Mouse (Mus musculus): ENCODE results near the gene Pramef12. TPM values are rescaled to one million over a fixed set of nuclear protein-coding genes. Genes with fewer than 3 reads are reported as not detected.
"Not testable (repeated sequence)": the region's sequence is repeated elsewhere in the genome, so short reads cannot be mapped to it uniquely, and the experiment has no call there.

The Pramef12 gene
- not detected for total RNA-seq (2021)

DNA sequence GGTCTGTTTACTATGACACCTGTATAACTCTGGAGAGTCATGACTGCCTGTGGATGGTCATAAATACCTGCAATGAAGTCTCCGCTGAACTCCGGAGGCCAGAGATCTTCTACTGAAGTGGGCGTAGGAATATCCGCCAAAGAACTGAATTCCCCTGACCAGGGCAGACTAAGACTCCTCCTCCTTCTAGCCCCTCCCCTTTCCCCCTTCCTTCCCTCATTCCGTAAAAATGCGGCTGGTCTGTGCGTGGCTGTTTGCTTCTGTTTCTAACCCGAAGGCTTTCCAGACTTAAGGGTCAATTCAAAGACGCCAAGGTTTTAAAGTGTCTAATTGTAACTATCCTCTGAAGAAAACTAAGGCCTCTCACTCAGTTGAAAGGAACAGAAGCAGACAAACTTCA is at the start of gene Pramef12:
Gene Pramef12, minus strand, starts transcription at position 175 of the 400 bp plus-strand sequence.
- intact Hi-C loops (cut with DNase I) = no loop called here
- DNase-seq (ENCODE audit: low spot score) = no peak

DNA sequence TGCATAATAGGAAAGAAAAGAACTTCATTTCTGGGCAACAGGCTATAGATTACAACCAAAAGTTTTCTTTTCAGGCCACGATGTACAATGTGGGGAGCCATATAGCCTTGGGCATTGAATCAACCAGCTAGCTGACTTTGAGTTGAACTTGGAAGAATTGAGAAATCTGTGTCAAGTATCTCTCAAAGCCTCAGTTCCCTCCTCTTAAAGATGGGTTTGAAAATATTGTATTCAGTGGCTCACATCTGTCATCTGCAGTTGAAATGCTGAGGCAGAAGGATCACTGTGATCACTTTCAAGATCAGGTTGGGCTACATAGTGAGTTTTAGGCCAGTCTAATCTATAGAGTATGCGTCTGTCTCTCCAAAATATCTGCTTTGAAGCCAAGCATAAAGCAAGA is 45.0 kb upstream of the Pramef12 start, which contains the start of gene Gm9944:
Gene Gm9944, minus strand, starts transcription at position 101 of the 400 bp plus-strand sequence.
- no peak for DNase-seq (ENCODE audit: low spot score)
- intact Hi-C loops (cut with DNase I) = no loop called here

DNA sequence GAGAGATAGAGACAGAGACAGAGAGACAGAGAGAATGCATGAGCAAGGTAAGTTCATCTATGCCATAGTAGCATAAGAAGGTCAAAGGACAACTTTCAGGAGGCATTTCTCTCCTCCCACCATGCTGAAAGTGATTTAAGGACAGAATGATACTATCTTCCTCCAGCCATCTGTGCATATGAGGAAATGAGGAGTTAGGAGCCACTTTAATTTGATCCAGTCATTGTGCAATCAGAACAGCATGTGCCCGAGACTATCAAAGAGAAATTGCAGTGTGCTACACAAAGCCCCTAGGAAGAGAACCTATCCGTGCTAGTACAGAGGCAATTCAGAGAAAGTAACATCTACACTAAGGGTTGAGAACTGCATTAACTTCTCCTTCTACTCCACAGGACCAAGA is 40.3 kb upstream of the Pramef12 start:
- intact Hi-C loops (cut with DNase I) = no loop called here
- DNase-seq (ENCODE audit: low spot score) = no peak

DNA sequence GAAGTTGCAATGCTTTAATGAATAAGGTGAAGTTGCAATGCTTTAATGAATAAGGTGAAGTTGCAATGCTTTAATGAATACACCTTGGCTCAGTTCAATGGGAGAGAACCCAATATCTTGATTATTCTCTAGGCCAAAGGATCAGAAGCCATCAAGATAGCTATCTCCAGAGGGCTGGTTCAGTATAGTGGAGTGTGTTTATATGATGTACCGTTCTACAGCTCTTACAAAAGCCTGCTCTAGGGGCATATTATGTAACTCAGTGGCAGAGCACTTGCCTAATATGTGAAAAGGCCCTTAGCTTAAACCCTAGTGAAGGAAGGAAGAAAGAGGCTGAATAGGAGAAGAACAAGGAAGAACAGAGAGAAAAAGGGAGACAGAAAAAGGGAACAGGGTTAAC is 33.3 kb upstream of the Pramef12 start:
- no peak for DNase-seq (ENCODE audit: low spot score)
- intact Hi-C loops (cut with DNase I) = no loop called here

DNA sequence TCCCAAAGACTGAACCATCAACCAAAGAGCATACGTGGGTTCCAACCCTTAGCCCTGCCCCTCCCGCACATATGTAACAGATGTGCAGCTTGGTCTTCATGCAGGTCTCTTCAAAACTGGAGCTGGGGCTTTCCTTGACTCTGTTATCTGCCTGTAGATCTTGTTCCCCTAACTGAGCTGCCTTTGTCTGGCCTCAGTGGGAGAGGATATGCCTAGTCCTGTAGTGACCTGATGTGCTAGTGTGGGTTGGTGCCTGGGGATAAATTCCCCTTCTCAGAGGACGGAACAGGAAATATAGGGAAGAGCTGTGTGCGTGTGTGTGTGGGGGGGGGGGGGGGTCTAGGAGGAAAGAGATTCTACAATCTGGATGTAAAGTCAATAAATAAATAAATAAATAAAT is 32.8 kb upstream of the Pramef12 start:
- intact Hi-C loops (cut with DNase I) = no loop called here
- DNase-seq (ENCODE audit: low spot score) = no peak

DNA sequence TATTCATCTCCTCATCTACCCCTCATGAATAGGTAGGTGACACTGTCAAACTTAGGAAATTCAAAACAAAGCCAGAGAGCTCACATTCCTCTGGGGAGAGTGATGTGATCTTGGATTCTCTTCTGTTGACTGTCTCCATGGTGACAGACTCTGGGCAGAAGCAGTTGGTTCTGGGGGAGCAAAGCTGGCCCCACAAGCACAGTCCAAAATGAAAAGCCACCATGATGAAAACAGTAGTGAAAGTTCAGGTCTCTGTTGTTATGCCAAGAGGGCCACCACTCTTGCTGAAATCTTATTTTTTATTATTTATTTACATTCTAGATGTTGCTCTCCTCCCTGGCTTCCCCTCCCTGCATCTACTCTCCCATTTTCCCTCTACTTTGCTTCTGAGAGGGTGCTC is 30.4 kb upstream of the Pramef12 start, which contains the start of gene 1700012P22Rik:
Gene 1700012P22Rik, minus strand, starts transcription at position 101 of the 400 bp plus-strand sequence.
- intact Hi-C loops (cut with DNase I) = no loop called here
- DNase-seq (ENCODE audit: low spot score) = no peak

DNA sequence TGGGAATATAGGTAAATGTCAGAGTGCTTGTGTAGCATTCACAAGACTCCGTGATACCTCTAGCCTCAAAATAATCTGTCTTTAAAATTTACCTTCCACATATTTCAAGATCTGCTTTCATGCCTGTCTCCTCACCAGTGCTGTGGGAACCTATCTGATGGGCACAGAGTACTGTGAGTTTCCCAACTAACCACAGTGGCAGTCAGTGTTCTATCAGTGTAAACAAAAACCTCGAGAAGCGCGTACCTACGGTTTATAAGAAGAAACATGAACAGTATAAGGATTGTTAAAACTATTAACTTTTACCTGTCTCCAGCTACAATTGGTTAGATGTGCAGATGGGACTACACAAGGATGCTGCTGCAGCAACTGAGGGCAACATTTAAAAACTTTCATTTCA is 25.0 kb upstream of the Pramef12 start:
- intact Hi-C loops (cut with DNase I) = no loop called here
- DNase-seq (ENCODE audit: low spot score) = no peak

DNA sequence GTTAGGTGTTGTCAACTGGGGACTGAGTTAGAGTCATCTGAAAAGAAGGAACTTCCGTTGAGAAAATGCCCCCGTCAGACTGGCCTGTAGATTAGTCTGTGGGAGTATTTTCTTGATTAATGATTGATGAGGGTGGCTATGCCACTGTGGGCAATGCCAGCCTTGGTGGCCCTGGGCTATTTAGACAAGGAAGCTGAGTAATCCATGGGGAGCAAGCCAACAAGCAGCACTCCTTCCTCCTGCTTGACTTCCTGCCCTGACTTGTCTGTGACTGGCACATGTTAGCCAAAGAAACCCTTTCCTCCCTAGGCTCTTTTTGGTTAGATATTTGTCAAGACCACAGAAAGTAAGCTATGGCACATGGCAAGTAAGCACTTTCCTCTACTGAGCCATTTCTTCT is 22.5 kb upstream of the Pramef12 start:
- no peak for DNase-seq (ENCODE audit: low spot score)
- intact Hi-C loops (cut with DNase I) = no loop called here

DNA sequence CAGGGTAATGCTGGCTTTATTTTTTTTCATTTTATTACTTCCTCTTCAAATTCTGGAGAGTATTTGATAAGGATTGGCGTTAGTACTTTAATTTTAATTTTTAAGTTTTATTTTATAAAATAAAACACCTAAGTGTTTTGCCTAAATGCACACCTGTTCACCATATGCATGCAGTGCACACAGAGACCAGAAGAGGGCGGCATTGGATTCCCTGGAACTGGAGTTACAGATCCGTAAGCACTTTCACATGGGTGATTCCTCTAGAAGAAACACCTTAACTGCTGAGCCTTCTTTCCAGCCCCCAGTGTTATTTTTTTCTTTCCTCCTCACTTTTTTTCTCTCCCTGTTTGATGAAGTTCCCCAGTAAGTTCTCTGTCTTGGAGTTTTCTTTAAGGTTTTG is 20.6 kb upstream of the Pramef12 start:
- intact Hi-C loops (cut with DNase I) = no loop called here
- DNase-seq (ENCODE audit: low spot score) = no peak

DNA sequence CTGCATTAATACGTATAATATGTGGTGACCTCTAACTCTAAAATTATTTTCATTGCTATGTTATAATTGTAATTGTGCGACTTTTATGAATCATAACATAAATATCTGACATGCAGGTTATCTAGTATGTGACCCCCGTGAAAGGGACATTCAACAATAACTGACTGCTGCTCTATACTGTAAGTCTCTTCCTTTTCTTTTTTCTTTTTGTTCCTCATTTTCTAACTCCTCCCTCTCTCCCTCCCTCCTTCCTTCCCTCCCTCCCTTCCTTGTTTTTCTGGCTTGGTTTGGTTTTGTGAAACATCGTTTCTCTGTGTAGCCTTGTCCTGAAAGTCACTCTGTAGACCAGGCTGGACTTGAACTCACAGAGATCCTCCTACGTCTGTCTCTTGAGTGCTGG is 16.3 kb upstream of the Pramef12 start:
- no peak for DNase-seq (ENCODE audit: low spot score)
- intact Hi-C loops (cut with DNase I) = no loop called here

DNA sequence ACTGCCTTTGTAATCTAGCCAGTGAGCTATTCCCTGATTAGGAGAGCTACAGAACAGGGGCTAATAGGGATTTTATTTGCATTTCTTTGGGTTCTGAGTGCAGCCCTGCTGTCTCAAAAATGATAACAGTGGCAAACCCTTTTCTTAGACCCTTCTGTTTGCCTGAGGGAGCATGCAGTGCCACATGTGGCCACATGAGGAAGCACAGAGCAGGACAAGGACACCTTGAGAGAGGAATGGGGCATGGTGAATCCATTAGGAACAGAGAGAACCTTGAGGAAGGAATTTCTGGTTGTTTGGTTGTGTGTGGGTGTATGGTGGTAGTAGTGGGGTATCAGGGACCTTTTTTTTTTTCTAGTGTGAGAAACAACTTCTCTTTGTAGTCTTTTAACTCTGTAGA is 12.4 kb upstream of the Pramef12 start:
- intact Hi-C loops (cut with DNase I) = no loop called here
- no peak for DNase-seq (ENCODE audit: low spot score)

DNA sequence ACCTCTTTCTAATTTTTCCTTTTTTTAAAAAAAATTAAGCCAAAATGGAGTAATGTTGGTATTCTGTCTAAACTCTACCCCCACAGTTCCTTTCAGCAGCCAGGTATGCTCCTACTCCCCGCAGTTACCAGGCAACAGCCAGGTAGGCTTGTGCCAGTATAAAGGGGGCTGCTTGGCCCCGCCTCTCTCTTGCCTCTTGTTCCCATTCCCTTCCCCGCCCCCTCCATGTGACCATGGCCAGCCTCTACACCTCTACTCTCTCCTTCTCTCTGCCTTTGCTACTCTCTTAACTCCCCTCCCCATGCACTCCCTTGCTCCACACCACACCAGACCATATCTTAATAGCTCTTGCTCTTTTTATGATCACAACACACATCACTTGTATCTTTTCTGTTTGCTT is 2.0 kb downstream of the Pramef12 start:
- no peak for DNase-seq (ENCODE audit: low spot score)
- intact Hi-C loops (cut with DNase I) = no loop called here

DNA sequence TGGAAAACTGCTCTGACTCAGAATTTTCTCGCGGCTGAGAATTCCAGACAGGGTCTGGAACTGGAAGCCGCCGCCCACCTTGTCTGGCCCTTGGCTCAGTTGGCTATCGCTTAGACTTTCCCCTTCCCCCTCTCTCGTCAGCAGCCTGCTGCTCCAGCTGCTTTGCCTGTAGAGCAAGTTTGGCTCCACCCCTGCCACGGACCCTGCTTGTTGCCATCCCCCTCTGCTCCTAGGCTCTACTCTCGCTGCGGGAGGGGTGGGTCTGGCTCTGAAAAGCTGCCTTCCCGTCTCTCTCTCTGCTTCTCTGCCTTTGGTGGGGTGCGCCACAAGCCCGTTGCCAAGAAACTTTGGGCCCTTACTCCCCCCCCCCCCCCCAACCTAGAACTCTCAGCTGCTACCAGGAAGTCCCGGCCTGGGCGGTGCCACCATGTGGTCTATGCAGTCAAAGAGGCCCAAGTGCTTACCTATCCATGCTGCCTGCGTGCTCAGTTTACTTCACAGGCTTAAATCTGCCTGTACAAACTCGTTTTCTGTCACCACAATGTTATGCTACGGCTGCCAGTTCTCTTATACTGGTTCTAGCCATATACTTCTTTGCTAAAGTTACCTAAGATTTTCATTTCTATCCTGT is 3.7 kb downstream of the Pramef12 start:
- DNase-seq (ENCODE audit: low spot score) = peak; percentile 2
- intact Hi-C loops (cut with DNase I) = no loop called here

DNA sequence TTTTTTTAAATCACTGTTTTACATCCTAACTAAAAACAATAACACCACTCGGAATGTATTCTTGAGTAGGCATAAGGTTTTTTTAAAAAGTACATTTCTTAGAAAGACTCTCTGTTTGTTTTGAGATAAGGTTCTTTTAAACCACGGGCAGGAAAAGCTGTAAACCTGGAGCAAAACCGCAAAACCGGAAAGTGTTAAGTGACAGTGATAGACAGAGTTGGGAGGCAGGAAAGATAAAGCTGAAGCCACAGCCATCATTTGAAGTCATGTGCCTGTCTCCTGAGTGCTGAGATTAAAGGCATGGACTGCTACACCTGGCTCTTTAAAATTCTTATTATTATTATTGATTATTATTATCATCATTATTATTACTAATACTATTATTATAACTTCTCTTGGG is 5.6 kb downstream of the Pramef12 start:
- intact Hi-C loops (cut with DNase I) = no loop called here
- DNase-seq (ENCODE audit: low spot score) = no peak

DNA sequence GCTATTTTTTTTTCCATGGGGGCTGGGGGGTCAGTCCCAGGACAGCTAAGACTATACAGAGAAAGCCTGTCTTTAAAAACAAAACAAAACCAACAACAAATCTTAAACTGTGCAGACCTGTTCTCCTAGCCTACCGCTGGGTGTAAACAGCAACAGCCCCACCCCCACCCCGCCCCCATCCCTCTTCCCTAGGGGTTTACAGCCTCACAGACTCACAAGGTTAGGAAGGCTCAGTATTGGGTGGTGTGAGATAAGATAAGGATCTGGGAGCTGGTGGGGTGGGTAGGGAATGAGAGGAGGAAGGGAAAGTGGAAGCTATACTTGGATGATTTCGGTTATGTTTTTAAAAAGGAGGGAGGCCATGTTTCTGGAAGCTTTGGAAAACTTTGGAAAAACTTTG is 11.9 kb downstream of the Pramef12 start:
- intact Hi-C loops (cut with DNase I) = no loop called here

DNA sequence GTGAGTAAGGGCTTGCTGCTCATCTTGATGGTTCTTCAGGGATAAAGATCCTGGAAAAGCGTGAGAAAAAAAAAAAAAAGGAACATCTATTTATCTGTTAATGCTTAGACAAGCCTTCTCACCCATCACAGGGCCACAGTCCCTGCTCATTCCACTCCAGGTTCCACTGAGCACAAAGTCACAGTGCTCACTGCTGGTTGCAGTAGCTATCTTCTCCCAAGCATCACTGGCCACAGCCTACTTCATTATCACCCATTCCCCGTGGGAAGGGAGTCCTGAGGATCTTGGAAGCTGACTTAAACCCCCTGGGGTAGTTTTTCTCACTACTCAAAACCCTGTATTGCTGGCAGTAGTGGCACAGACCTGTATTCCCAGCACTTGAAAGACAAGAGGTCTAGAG is 30.4 kb downstream of the Pramef12 start, which contains the start of gene Pramef20:
Gene Pramef20, minus strand, starts transcription at position 23 of the 400 bp plus-strand sequence.
- intact Hi-C loops (cut with DNase I) = no loop called here
- DNase-seq (ENCODE audit: low spot score) = no peak

More for the DNA sequence above, 11.9 kb downstream of the Pramef12 start:
- no peak for DNase-seq (ENCODE audit: low spot score)

DNA sequence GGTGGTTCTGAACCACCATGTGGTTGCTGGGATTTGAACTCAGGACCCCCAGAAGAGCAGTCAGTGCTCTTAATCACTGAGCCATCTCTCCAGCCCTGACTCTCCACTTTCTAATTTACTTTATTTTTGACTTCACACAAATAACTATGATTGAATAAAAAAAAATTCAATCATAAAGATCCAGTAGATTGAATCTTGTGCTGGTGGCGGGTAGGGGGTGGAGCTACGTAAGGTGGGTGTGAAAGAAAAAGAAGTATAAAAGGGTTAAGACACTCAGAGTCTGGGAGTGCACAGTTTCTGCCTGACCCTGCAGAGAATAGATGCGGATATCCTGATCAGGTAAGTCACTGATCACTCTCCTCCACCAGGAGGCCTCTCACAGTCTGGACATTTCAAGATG is 50.6 kb downstream of the Pramef12 start, which contains the start of gene Gm13119:
Gene Gm13119, plus strand, starts transcription at position 301 of the 400 bp plus-strand sequence.
- DNase-seq (ENCODE audit: low spot score); intact Hi-C loops (cut with DNase I): not testable (repeated sequence)

Other genes with a start within 250 kb of the Pramef12 start
- not detected for gene Oog3, start 245.8 kb downstream of the Pramef12 start, total RNA-seq (2021)
- gene Oog2, start 217.7 kb downstream of the Pramef12 start, total RNA-seq (2021) = not detected
- gene C87977, start 195.1 kb downstream of the Pramef12 start, total RNA-seq (2021) = not detected
- not detected for gene Pramel5, start 128.0 kb downstream of the Pramef12 start, total RNA-seq (2021)
- gene Gm13128, start 78.2 kb downstream of the Pramef12 start, total RNA-seq (2021) = not detected
- not detected for gene Gm13119, start 50.5 kb downstream of the Pramef12 start, total RNA-seq (2021)
- gene Pramef20, start 30.5 kb downstream of the Pramef12 start, total RNA-seq (2021) = not detected
- gene 1700012P22Rik, start 30.3 kb upstream of the Pramef12 start, total RNA-seq (2021) = not detected
- gene Gm9944, start 44.9 kb upstream of the Pramef12 start, total RNA-seq (2021) = not detected
- not detected for gene Aadacl3, start 55.3 kb upstream of the Pramef12 start, total RNA-seq (2021)
- gene 9430007A20Rik, start 111.4 kb upstream of the Pramef12 start, total RNA-seq (2021) = not detected
- gene Gm13124, start 156.7 kb upstream of the Pramef12 start, total RNA-seq (2021) = not detected
- not detected for gene Aadacl4, start 205.2 kb upstream of the Pramef12 start, total RNA-seq (2021)